Mouse (Mus musculus): ENCODE measurements around the gene Cfap77. TPM values are rescaled to one million over a fixed set of nuclear protein-coding genes. Genes with fewer than 3 reads are reported as not detected.

The Cfap77 gene
- 0.61 and 1.4 TPM in 2 replicates for polyA plus RNA-seq (2012; rRNA removed)

GRCm38 (mm10) chr2:29054991-29055390 is at the start of gene Cfap77:
Gene Cfap77 (minus strand): TSS chr2:29055066.

GRCm38 (mm10) chr2:29060135-29060597 is 5.3 kb upstream of the Cfap77 start, which contains the start of gene Ttf1:
Gene Ttf1 (plus strand): TSS chr2:29060262.

DNA sequence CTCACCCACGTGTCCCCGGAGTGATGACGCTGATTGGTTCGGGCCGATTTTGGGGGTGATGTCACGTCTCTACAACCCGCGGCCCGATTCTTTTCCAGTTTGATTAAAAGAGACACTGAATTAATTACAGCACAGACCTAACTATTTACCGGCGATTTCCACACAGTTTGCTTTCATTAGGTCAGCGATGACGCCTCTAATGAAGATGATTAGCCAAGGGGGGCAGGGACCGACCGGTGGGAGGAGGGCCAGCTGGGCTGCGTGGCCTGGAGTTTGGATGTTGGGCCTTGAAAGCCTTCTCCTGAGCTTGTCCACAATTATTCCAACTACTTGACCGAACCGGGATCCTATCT is 138.4 kb downstream of the Cfap77 start, which contains the start of gene Barhl1:
TSS of gene Barhl1 (minus strand) at position 156 of the 353 bp plus-strand sequence.

Other genes starting within 250 kb of the Cfap77 start
- 23.3 and 23.5 TPM in 2 replicates for gene Gtf3c4, start 214.7 kb downstream of the Cfap77 start, polyA plus RNA-seq (2012; rRNA removed)
- 12.5 and 12.9 TPM in 2 replicates for gene Ddx31, start 214.7 kb downstream of the Cfap77 start, polyA plus RNA-seq (2012; rRNA removed)
- gene Barhl1, start 138.4 kb downstream of the Cfap77 start, polyA plus RNA-seq (2012; rRNA removed): 10.6 and 13.4 TPM in 2 replicates
- gene Ttf1, start 5.2 kb upstream of the Cfap77 start, polyA plus RNA-seq (2012; rRNA removed): 16.9 and 17.8 TPM in 2 replicates
- 17.4 and 17.6 TPM in 2 replicates for gene Setx, start 69.1 kb upstream of the Cfap77 start, polyA plus RNA-seq (2012; rRNA removed)
- 48.1 and 58.3 TPM in 2 replicates for gene Ntng2, start 197.9 kb upstream of the Cfap77 start, polyA plus RNA-seq (2012; rRNA removed)

Data from central nervous system, embryonic 18 days (tissue).